Mouse (Mus musculus): Measurements from ENCODE around the gene Tent4a. TPM values are rescaled to one million over a fixed set of nuclear protein-coding genes. Genes with fewer than 3 reads are reported as not detected.
A peak's percentile ranks its signal among the peaks of the same experiment; 100 is the strongest.

Tent4a gene
- polyA plus RNA-seq, 1 experiment from 2014 or later = 3.1 TPM

GRCm38 (mm10) chr13:69538327-69538726 is 3.9 kb upstream of the Tent4a start:
- Histone ChIP-seq H3K9ac (replicated peaks; ENCODE audit: low read depth) (no peak overlapping the region), H3K4me2 (replicated peaks; ENCODE audit: low read depth, low read length) (no peak overlapping the region), H3K36me3 (ENCODE audit: insufficient read depth, low read length) (no peaks in the 10 kb centered on the region), H3K4me1 (ENCODE audit: insufficient read depth, low read depth, low read length) (no peaks in the 10 kb centered on the region), H3K9me3 (ENCODE audit: low read length) (no peaks in the 10 kb centered on the region), H3K27me3 (replicated peaks; ENCODE audit: insufficient read depth, low read length) (no peaks in the 10 kb centered on the region), H3K4me3 (ENCODE audit: low read depth, low read length) (no peak overlapping the region), H3K27ac (ENCODE audit: low read length) (no peak overlapping the region)
- peak; percentile 71 for DNase-seq (ENCODE audit: low spot score)
- ATAC-seq = no peak
- TF ChIP-seq CTCF (IDR thresholded peaks at IDR 0.05) (no peak), EP300 (IDR thresholded peaks at IDR 0.05) (no peak)
- WGBS = 33% methylated on average over 4 of the region's 4 CpGs

GRCm38 (mm10) chr13:69537366-69537765 is 2.9 kb upstream of the Tent4a start:
- H3K36me3 ChIP-seq (ENCODE audit: insufficient read depth, low read length) = no peaks in the 10 kb centered on the region
- no peaks in the 10 kb centered on the region for H3K27me3 ChIP-seq (replicated peaks; ENCODE audit: insufficient read depth, low read length)
- 72% methylated on average over 7 of the region's 7 CpGs for WGBS
- TF ChIP-seq EP300 (IDR thresholded peaks at IDR 0.05) (no peak), CTCF (IDR thresholded peaks at IDR 0.05) (no peak)
- ATAC-seq (no peak), DNase-seq (ENCODE audit: low spot score) (no peak)
- no peak overlapping the region for H3K4me3 ChIP-seq (ENCODE audit: low read depth, low read length)
- H3K4me1 ChIP-seq (ENCODE audit: insufficient read depth, low read depth, low read length) = peaks cover 5% of the 10 kb centered on the region; the same call in 1 of the 2 replicates
- H3K4me2 ChIP-seq (replicated peaks; ENCODE audit: low read depth, low read length) = no peak overlapping the region
- H3K9me3 ChIP-seq (ENCODE audit: low read length) = no peaks in the 10 kb centered on the region
- no peak overlapping the region for H3K27ac ChIP-seq (ENCODE audit: low read length)
- H3K9ac ChIP-seq (replicated peaks; ENCODE audit: low read depth) = no peak overlapping the region

GRCm38 (mm10) chr13:69536021-69536420 is 1.6 kb upstream of the Tent4a start:
- no peak for ATAC-seq
- 69% methylated on average over 4 of the region's 4 CpGs for WGBS
- Histone ChIP-seq H3K4me1 (ENCODE audit: insufficient read depth, low read depth, low read length) (peaks cover 12% of the 10 kb centered on the region; the same call in 1 of the 2 replicates), H3K9ac (replicated peaks; ENCODE audit: low read depth) (no peak overlapping the region), H3K36me3 (ENCODE audit: insufficient read depth, low read length) (no peaks in the 10 kb centered on the region), H3K27me3 (replicated peaks; ENCODE audit: insufficient read depth, low read length) (no peaks in the 10 kb centered on the region), H3K4me3 (ENCODE audit: low read depth, low read length) (no peak overlapping the region), H3K9me3 (ENCODE audit: low read length) (no peaks in the 10 kb centered on the region), H3K4me2 (replicated peaks; ENCODE audit: low read depth, low read length) (peak overlapping the region; percentile 94; the same call in 1 of the 2 replicates), H3K27ac (ENCODE audit: low read length) (peak overlapping the region; percentile 93; the same call in 1 of the 2 replicates)
- no peak for DNase-seq (ENCODE audit: low spot score)
- no peak for TF ChIP-seq CTCF (IDR thresholded peaks at IDR 0.05)
- no peak for TF ChIP-seq EP300 (IDR thresholded peaks at IDR 0.05)

- ATAC-seq = peak; percentile 94
- peak overlapping the region; percentile 80 for H3K4me3 ChIP-seq (ENCODE audit: low read depth, low read length)
- peak overlapping the region; percentile 79 for H3K9ac ChIP-seq (replicated peaks; ENCODE audit: low read depth)
- H3K27me3 ChIP-seq (replicated peaks; ENCODE audit: insufficient read depth, low read length) = no peaks in the 10 kb centered on the region
- WGBS = under 1% methylated on average over 50 of the region's 86 CpGs
- TF ChIP-seq EP300 (IDR thresholded peaks at IDR 0.05) (no peak), CTCF (IDR thresholded peaks at IDR 0.05) (no peak)
- DNase-seq (ENCODE audit: low spot score) = peak; percentile 97
- H3K36me3 ChIP-seq (ENCODE audit: insufficient read depth, low read length) = no peaks in the 10 kb centered on the region
- no peaks in the 10 kb centered on the region for H3K9me3 ChIP-seq (ENCODE audit: low read length)
- H3K27ac ChIP-seq (ENCODE audit: low read length) = peak overlapping the region; percentile 93
- peak overlapping the region; percentile 94 for H3K4me2 ChIP-seq (replicated peaks; ENCODE audit: low read depth, low read length)
- H3K4me1 ChIP-seq (ENCODE audit: insufficient read depth, low read depth, low read length) = peaks cover 14% of the 10 kb centered on the region; the same call in 1 of the 2 replicates
These were observed 486 bp upstream of the Tent4a start for GRCm38 (mm10) chr13:69534654-69535551.

GRCm38 (mm10) chr13:69533405-69534333 is 748 bp downstream of the Tent4a start, which contains the start of gene Nsun2:
Nsun2 (plus strand) TSS chr13:69533746.
- DNase-seq (ENCODE audit: low spot score) (peak; percentile 61), ATAC-seq (peak; percentile 38; the same call in 1 of the 2 replicates)
- Histone ChIP-seq H3K36me3 (ENCODE audit: insufficient read depth, low read length) (no peaks in the 10 kb centered on the region), H3K9me3 (ENCODE audit: low read length) (no peaks in the 10 kb centered on the region), H3K27me3 (replicated peaks; ENCODE audit: insufficient read depth, low read length) (no peaks in the 10 kb centered on the region), H3K4me1 (ENCODE audit: insufficient read depth, low read depth, low read length) (peaks cover 14% of the 10 kb centered on the region; the same call in 1 of the 2 replicates), H3K4me2 (replicated peaks; ENCODE audit: low read depth, low read length) (peak within 1 kb of the TSS; percentile 94), H3K9ac (replicated peaks; ENCODE audit: low read depth) (peak within 1 kb of the TSS; percentile 60), H3K4me3 (ENCODE audit: low read depth, low read length) (peak within 1 kb of the TSS; percentile 80), H3K27ac (ENCODE audit: low read length) (peak within 1 kb of the TSS; percentile 91)
- under 1% methylated on average over 71 of the region's 155 CpGs for WGBS
- no peak for TF ChIP-seq CTCF (IDR thresholded peaks at IDR 0.05)
- no peak for TF ChIP-seq EP300 (IDR thresholded peaks at IDR 0.05)
